Mouse (Mus musculus) liver, postnatal 0 days (tissue): ENCODE results near the gene Tnnc1.

ENCODE experiments used
- CTCF ChIP-seq: sonication (generic); IDR thresholded peaks from 2 replicates; pipeline ENCODE4 v1.5.1; 2016; ENCODE audit warnings: antibody characterized with exemption, low read depth
- EP300 ChIP-seq: IDR thresholded peaks from 2 replicates; pipeline ENCODE4 v1.6.1; 2016; ENCODE audit warnings: antibody characterized with exemption, low read depth, mild to moderate bottlenecking

DNA sequence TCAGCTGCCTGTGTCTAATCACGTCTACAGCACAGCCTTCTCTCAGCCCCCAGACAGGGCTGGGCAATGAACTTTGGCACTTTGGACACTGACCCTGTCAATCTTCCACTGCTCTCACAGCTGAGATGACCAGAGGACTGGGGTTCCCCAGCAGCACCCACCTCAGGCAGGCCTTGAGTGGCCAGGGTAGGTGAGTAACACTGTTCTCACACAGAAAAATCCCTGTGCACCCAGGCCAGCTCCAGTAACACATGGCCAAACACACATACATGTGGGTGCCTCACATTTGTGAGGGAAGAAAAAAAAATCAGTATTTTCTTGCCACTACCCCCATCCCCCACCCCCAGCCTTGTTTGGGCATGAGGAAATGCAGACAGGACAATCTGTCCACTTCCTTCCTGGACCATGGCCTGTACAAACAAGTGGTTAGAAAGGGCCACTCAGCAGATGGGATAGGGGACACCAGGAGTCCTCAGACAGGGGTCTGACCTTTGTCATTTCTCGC is 25.3 kb upstream of the Tnnc1 start:
- no peak for TF ChIP-seq CTCF
- TF ChIP-seq EP300, result peak; percentile 78; the same call in 1 of the 2 replicates
